Mouse (Mus musculus) stomach, embryonic 15.5 days (tissue): ENCODE data around the gene Tmem54. TPM values are rescaled to one million over a fixed set of nuclear protein-coding genes. Genes with fewer than 3 reads are reported as not detected.

Experiments
- ATAC-seq: fragments of 200-750 bp; cut with Nextera tagmentation; 2 replicates; pipeline ENCODE4 v1.8.0; 2017; ENCODE audit warnings: low read depth, moderate number of reproducible peaks, moderate TSS enrichment; ENCODE audit not compliant: insufficient read depth, low FRiP score
- H3K27ac ChIP-seq: fragments of 300-500 bp; sonication (generic); 2 replicates; pipeline ENCODE4 v1.5.1; 2015; ENCODE audit warnings: mild to moderate bottlenecking, inconsistent platforms
- H3K27me3 ChIP-seq: fragments of 300-500 bp; sonication (generic); replicated peaks from 2 replicates; pipeline ENCODE4 v1.6.1; 2015; ENCODE audit warnings: inconsistent platforms
- H3K36me3 ChIP-seq: fragments of 300-500 bp; sonication (generic); 2 replicates; pipeline ENCODE4 v1.6.1; 2015; ENCODE audit warnings: inconsistent platforms
- H3K4me1 ChIP-seq: fragments of 300-500 bp; sonication (generic); 2 replicates; pipeline ENCODE4 v1.6.1; 2015; ENCODE audit warnings: inconsistent platforms
- H3K4me2 ChIP-seq: fragments of 300-500 bp; sonication (generic); 2 replicates; pipeline ENCODE4 v1.6.1; 2015; ENCODE audit warnings: mild to moderate bottlenecking, inconsistent platforms
- H3K4me3 ChIP-seq: fragments of 300-500 bp; sonication (generic); replicated peaks from 2 replicates; pipeline ENCODE4 v1.5.1; 2015; ENCODE audit warnings: inconsistent platforms
- H3K9ac ChIP-seq: fragments of 300-500 bp; sonication (generic); 2 replicates; pipeline ENCODE4 v1.6.1; 2015; ENCODE audit warnings: inconsistent platforms
- H3K9me3 ChIP-seq: fragments of 300-500 bp; sonication (generic); 2 replicates; pipeline ENCODE4 v1.6.1; 2016; ENCODE audit warnings: inconsistent platforms
- WGBS: fragments of 180-500 bp; shearing (Covaris S2); methylation state at CpG from one replicate; pipeline ENCODE4 v1.1.7; 2015; 5-methylcytosine and 5-hydroxymethylcytosine counted together
- polyA plus RNA-seq: library from polyadenylated mRNA; unstranded; fragments of >200 nt; fragmentation: Nextera tagmentation; extraction: Ambion mirVana; gene quantifications from 2 replicates; pipeline ENCODE4 v1.2.1, GENCODE M21; 2015

Gene Tmem54
- 47.7 and 56.2 TPM in 2 replicates for polyA plus RNA-seq

DNA sequence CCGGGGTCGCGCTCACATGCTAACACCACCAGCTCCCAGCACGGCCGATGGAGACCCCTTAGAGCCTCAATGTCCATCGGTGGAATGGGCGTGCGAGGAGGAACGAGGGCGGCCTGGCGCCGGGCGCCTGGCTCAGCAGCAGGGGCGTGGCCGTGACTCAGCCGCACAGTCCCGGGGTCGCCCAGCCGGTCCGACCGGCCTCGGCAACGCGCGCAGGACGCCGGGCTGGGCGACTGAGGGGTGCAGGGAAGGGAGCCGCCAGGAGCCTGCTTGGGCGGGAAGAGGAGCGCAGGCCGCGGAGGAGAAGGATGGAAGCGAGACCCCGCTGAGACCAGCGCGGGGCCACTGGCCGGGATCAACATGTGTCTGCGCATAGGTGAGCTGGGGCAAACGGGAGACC is at the start of gene Tmem54:
Tmem54 (plus strand) TSS at position 193 of the 400 bp plus-strand sequence.
- 2% methylated on average over 40 of the region's 40 CpGs for WGBS

DNA sequence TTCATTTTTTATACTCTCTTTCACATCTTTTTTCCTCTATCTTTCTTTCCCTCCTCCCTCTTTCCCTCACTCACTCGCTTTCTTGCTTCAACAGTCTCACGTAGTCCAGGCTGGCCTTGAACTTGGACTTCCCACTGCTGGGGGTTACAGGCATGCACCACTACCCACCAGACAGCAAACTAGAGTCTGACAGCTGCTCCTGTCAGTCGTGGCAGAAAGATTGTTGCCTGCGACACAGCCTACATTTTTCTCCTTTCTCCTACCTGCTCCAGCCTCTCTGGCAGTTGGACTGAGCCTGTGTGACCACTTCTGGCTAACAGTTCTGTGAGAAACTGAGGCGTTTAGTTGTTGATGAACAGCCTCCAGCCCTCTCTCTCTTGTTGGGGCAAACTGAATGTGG is 49.8 kb upstream of the Tmem54 start:
- WGBS = 77% methylated on average over 5 of the region's 5 CpGs
- no peak overlapping the region for H3K4me3 ChIP-seq
- H3K9ac ChIP-seq = no peak overlapping the region
- H3K4me2 ChIP-seq = no peak overlapping the region
- H3K27me3 ChIP-seq = peaks cover 5% of the 10 kb centered on the region; the same call in 1 of the 2 replicates
- H3K9me3 ChIP-seq = no peaks in the 10 kb centered on the region
- no peaks in the 10 kb centered on the region for H3K36me3 ChIP-seq
- H3K27ac ChIP-seq = 0 out of 2 replicates have a peak overlapping the region, but pooled peaks have one; percentile 16
- peaks cover 13% of the 10 kb centered on the region for H3K4me1 ChIP-seq
- no peak for ATAC-seq

More for the DNA sequence above, at the start of gene Tmem54:
- peaks cover 3% of the 10 kb centered on the region; the same call in 1 of the 2 replicates for H3K27me3 ChIP-seq
- no peak within 1 kb of the TSS for H3K27ac ChIP-seq
- H3K4me3 ChIP-seq = peak within 1 kb of the TSS; percentile 33
- peak within 1 kb of the TSS; percentile 48 for H3K4me2 ChIP-seq
- 0 out of 2 replicates have a peak, but pooled peaks cover 15% of the 10 kb centered on the region for H3K4me1 ChIP-seq
- peak; percentile 75 for ATAC-seq
- no peaks in the 10 kb centered on the region for H3K9me3 ChIP-seq
- H3K36me3 ChIP-seq = no peaks in the 10 kb centered on the region
- no peak within 1 kb of the TSS for H3K9ac ChIP-seq

DNA sequence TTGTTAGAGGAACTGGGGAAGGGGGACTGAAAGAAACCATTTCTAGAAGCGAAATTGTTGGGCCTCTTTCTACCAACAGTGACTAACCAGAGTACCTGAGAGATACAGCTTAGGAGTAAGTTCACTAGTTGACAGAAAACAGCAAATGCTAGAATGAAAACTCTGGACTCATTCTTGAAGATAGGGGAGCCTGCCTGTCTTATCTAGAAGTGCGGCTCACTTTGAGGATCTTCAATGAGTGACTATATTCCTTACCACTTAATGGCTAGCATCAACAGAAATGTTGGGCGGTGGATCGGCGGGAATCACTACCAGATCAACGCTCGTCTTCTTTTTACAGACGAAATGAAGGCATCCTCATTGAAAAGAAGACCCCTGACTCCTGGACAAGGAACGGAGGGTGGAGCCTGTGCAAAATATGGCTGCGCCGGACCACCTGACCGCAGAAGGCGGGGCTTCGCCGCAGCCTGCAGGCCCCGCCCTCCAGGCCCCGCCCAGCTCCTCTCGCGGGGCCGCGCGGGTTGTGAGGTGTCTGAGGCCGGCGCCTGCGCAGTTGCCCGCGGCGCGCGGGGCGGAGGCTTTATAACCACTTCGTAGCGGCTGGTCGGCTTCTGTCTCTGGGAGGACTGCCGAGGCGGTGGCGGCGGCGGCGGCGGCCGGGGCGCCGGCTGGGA is 47.7 kb upstream of the Tmem54 start:
- H3K27ac ChIP-seq = peak overlapping the region; percentile 88
- peak overlapping the region; percentile 83; the same call in 1 of the 2 replicates for H3K9ac ChIP-seq
- peaks cover 7% of the 10 kb centered on the region for H3K4me1 ChIP-seq
- H3K36me3 ChIP-seq = no peaks in the 10 kb centered on the region
- 4% methylated on average over 34 of the region's 44 CpGs for WGBS
- H3K27me3 ChIP-seq = no peaks in the 10 kb centered on the region
- peak; percentile 96 for ATAC-seq
- H3K9me3 ChIP-seq = no peaks in the 10 kb centered on the region
- H3K4me3 ChIP-seq = peak overlapping the region; percentile 85
- peak overlapping the region; percentile 100 for H3K4me2 ChIP-seq

DNA sequence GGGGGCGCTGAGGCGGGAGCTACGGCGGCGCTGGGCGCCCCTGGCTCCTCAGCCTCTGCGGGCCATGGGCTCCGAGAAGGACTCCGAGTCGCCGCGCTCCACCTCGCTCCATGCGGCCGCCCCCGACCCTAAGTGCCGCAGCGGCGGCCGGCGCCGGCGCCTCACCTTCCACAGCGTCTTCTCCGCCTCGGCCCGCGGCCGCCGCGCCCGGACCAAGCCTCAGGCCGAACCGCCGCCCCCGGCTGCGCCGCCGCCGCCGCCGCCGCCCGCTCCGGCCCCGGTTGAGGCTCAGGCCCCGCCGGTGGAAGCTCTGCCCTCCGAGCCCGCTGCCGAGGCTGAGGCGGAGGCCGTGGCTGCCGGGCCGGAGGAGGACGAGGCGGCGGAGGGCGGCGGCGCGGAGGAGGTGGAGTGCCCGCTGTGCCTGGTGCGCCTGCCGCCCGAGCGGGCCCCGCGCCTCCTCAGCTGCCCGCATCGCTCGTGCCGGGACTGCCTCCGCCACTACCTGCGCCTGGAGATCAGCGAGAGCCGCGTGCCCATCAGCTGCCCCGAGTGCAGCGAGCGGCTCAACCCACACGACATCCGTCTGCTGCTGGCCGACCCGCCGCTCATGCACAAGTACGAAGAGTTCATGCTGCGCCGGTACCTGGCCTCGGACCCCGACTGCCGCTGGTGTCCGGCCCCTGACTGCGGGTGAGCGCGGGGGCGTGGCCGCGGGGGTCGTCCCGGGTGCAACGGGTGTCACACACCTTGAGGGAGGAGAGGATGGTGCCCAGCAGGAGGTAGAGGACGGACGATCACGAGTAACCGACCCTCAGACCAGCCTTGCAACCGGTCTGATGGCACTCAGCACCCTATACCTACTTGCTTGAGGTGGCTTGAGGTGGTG is 46.9 kb upstream of the Tmem54 start, which contains the start of gene Rnf19b:
Rnf19b (plus strand) TSS at position 65 of the 886 bp plus-strand sequence.
- peak within 1 kb of the TSS; percentile 88 for H3K27ac ChIP-seq
- no peaks in the 10 kb centered on the region for H3K9me3 ChIP-seq
- ATAC-seq = peak; percentile 69
- WGBS = under 1% methylated on average over 85 of the region's 107 CpGs
- H3K9ac ChIP-seq = peak within 1 kb of the TSS; percentile 83
- H3K4me1 ChIP-seq = peaks cover 10% of the 10 kb centered on the region
- no peaks in the 10 kb centered on the region for H3K27me3 ChIP-seq
- peak within 1 kb of the TSS; percentile 85 for H3K4me3 ChIP-seq
- H3K4me2 ChIP-seq = peak within 1 kb of the TSS; percentile 100
- no peaks in the 10 kb centered on the region for H3K36me3 ChIP-seq

DNA sequence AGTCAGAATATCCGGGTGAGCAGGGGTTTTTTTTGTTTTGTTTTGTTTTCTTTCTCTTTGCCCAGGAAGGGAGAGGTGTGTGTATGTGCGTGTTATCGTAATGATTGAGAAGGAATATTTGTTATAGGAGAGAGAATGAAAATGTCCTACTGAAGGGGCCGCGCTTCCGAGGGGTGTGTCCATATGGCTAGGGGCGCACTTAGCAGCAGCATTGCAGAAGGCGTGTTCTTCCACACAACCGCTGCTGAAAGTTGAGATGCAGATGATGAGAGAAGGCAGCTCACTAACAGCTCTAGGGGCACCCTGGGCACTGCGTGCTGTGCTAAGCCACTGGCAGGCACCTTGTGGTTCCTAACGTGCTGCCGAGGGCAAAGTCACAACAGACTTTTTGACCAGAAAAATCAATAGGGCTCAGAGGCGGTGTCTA is 46.2 kb upstream of the Tmem54 start:
- WGBS = 3% methylated on average over 13 of the region's 13 CpGs
- H3K27ac ChIP-seq = peak overlapping the region; percentile 88

DNA sequence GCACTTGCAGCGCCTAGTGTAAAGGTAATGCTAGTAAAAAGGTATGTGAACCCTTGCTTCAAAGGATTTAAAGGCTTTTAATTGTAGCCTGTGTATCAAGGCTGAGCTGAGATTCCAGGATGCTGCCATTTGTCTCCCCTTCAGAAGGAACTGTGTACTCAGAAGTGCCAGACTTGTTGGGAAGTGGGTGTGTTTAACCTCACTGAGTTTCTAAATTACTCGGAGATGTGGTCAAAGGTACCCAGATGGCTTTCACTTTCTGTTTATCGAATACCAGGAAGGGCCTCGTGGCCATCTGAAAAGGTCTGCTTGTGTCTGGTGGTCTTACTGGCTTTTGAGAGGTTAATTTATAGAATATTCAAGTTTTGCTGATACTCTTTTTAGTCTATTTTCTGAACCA is 45.4 kb upstream of the Tmem54 start:
- no peak for ATAC-seq
- H3K9ac ChIP-seq = no peak overlapping the region
- H3K4me3 ChIP-seq = peak overlapping the region; percentile 85
- no peaks in the 10 kb centered on the region for H3K27me3 ChIP-seq
- H3K9me3 ChIP-seq = no peaks in the 10 kb centered on the region
- peak overlapping the region; percentile 100 for H3K4me2 ChIP-seq
- WGBS = 25% methylated on average over 4 of the region's 4 CpGs
- no peaks in the 10 kb centered on the region for H3K36me3 ChIP-seq
- H3K4me1 ChIP-seq = peaks cover 10% of the 10 kb centered on the region
- H3K27ac ChIP-seq = no peak overlapping the region

More for the DNA sequence above, 46.2 kb upstream of the Tmem54 start:
- no peaks in the 10 kb centered on the region for H3K9me3 ChIP-seq
- H3K9ac ChIP-seq = peak overlapping the region; percentile 83
- peaks cover 10% of the 10 kb centered on the region for H3K4me1 ChIP-seq
- peak overlapping the region; percentile 100 for H3K4me2 ChIP-seq
- no peak for ATAC-seq
- H3K27me3 ChIP-seq = no peaks in the 10 kb centered on the region
- peak overlapping the region; percentile 85 for H3K4me3 ChIP-seq
- no peaks in the 10 kb centered on the region for H3K36me3 ChIP-seq

DNA sequence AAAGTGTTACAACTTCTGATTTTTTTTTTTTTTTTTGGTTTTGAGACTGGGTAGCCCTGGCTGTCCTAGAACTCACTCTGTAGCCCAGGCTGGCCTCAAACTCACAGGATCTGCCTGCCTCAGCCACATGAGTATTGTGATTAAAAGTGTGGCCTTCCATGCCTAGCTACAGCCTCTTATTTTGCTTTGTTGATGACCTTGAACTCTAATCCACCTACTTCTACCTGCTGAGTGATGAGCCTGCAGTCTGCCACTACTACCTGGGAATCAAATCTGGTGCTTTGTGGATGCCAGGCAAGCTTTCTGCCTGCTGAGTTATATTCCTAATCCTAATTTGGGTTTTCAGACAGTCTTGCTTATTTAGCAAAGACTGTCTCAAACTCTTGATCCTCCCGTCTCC is 43.9 kb upstream of the Tmem54 start:
- Histone ChIP-seq H3K9ac (no peak overlapping the region), H3K9me3 (no peaks in the 10 kb centered on the region), H3K27ac (no peak overlapping the region), H3K4me3 (no peak overlapping the region), H3K36me3 (no peaks in the 10 kb centered on the region), H3K4me2 (no peak overlapping the region), H3K4me1 (peaks cover 10% of the 10 kb centered on the region), H3K27me3 (no peaks in the 10 kb centered on the region)
- 97% methylated on average over 1 of the region's 1 CpGs for WGBS
- ATAC-seq = no peak

DNA sequence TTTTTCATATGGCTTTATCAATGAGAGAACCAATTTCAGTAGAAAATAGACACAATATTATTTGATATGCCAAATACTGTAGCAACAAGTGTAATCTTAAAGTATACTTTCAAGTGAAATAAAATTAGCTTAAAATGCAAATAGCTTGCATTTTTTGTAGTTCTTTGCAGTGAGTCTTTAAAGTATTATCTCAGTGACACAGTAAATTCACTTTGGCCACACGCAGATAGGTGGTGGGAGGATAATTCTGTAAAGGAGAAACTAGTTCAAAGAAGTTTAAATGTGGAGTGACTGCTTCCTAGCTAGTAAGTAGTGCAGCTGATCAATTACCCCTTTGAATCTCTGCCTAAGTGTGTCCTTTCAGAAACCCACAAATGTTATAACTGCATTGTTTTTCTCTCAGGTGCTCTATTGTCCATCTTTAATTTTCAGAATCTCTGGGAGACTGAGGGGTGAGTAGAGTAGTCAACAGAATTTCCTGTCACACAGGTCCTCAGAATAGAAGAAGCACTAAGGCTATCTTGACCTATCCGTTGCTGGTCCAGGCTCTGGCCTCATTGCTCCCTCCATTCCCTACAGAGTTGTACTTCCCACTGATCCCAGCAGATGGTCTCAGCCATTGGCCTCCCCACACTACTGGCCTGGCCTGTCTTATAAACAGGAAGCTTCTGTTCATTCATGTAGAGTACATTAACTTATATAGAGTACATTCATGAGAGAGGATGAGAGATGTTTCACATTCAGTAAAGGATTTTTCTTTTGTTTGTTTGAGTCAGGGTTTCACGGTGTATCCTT is 42.9 kb upstream of the Tmem54 start:
- Histone ChIP-seq H3K9ac (no peak overlapping the region), H3K9me3 (no peaks in the 10 kb centered on the region), H3K36me3 (no peaks in the 10 kb centered on the region), H3K4me1 (peaks cover 10% of the 10 kb centered on the region), H3K4me3 (no peak overlapping the region), H3K27me3 (no peaks in the 10 kb centered on the region), H3K27ac (no peak overlapping the region; the same call in 1 of the 2 replicates), H3K4me2 (no peak overlapping the region)
- WGBS = 65% methylated on average over 3 of the region's 3 CpGs
- no peak for ATAC-seq

DNA sequence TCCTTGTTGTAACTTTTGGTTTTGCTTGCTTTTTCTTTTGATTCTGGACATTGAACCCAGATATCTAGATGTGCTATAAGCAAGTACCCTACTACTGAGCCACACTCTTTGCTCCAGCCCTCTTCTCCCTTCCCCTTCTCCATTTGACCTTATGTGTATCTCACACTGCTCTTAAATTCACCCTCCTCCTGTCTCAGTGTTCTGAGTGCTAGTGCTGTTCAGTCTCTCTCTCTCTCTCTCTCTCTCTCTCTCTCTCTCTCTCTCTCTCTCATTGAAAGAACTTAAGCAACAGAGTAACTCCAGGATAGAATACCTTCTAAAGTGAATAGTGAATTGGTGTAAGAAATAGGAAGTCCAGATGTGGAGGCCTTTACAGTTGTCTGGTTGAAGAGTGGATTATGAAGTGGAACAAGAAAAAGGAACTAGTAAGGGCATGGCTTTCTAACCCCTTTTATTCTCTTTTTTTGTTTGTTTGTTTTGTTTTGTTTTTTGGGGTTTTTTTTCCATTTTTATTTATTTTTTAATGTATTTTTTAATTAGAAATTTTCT is 39.6 kb upstream of the Tmem54 start:
- H3K4me1 ChIP-seq = 0 out of 2 replicates have a peak, but pooled peaks cover 4% of the 10 kb centered on the region
- no peak overlapping the region for H3K9ac ChIP-seq
- H3K27ac ChIP-seq = no peak overlapping the region
- no peaks in the 10 kb centered on the region for H3K9me3 ChIP-seq
- no peaks in the 10 kb centered on the region for H3K27me3 ChIP-seq
- H3K4me2 ChIP-seq = no peak overlapping the region
- ATAC-seq = no peak
- H3K4me3 ChIP-seq = no peak overlapping the region
- H3K36me3 ChIP-seq = no peaks in the 10 kb centered on the region

DNA sequence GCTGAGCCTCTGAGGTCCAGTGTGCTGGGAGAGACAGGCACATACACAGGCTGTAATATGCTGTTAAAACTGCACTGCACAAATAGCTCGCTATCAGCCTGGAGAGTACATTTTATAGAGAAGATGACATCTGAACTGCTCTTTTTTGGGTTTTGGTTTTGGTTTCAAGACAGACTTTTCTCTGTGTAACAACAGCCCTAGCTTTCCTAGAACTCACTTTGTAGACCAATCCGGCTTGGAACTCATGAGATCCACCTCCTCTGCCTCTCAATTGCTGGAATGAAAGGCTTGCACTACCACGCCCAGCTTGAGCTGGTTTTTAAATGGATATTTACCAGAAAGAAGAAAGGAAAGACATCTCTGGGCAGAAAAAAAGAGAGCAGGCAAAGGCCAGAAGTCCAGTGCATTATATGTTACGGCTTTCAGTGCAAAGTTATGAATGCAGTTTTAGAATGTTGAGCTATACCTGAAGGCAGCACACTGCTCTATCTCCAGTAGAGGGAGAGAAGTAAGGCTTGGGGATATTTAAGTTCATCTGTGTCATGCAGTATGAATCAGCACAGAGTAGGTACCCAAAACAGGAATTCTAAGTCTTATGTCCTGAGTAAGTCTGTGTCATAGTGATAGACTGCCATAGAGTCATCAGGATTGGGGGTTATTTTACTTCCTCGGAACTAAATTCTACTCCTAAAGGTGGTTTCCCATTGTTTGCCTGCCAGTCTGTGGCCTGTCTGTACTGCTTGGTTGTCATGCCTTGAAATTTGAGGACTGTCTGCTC is 37.5 kb upstream of the Tmem54 start:
- Histone ChIP-seq H3K4me2 (no peak overlapping the region), H3K27ac (no peak overlapping the region), H3K27me3 (no peaks in the 10 kb centered on the region), H3K9me3 (no peaks in the 10 kb centered on the region), H3K4me3 (no peak overlapping the region), H3K36me3 (no peaks in the 10 kb centered on the region), H3K4me1 (0 out of 2 replicates have a peak, but pooled peaks cover 4% of the 10 kb centered on the region), H3K9ac (no peak overlapping the region)
- WGBS = 71% methylated on average over 5 of the region's 5 CpGs
- ATAC-seq = no peak
